Mouse (Mus musculus): ENCODE data around the gene Shc1. TPM values are rescaled to one million over a fixed set of nuclear protein-coding genes. Genes with fewer than 3 reads are reported as not detected.

Gene Shc1
- polyA plus RNA-seq, 1 experiment, result 29.5 TPM

GRCm38 (mm10) chr3:89458372-89458964 lies 40.2 kb downstream of the Shc1 start:
- no peak for TF ChIP-seq CTCF (IDR thresholded peaks at IDR 0.05; ENCODE audit: borderline replicate concordance, extremely low read depth, insufficient read depth, insufficient read length)
- TF ChIP-seq POLR2A (IDR thresholded peaks at IDR 0.05; ENCODE audit: borderline replicate concordance, extremely low read depth, insufficient read depth, insufficient read length, poor library complexity, severe bottlenecking), result no peak
- no peak for DNase-seq (ENCODE audit: low read depth)

- peak; percentile 96 for DNase-seq (ENCODE audit: low read depth)
- TF ChIP-seq CTCF (IDR thresholded peaks at IDR 0.05; ENCODE audit: borderline replicate concordance, extremely low read depth, insufficient read depth, insufficient read length) (no peak), POLR2A (IDR thresholded peaks at IDR 0.05; ENCODE audit: borderline replicate concordance, extremely low read depth, insufficient read depth, insufficient read length, poor library complexity, severe bottlenecking) (no peak)
These were observed 40.9 kb downstream of the Shc1 start for GRCm38 (mm10) chr3:89458965-89459807.

- DNase-seq (ENCODE audit: low read depth), result no peak
- TF ChIP-seq CTCF (IDR thresholded peaks at IDR 0.05; ENCODE audit: borderline replicate concordance, extremely low read depth, insufficient read depth, insufficient read length) (no peak), POLR2A (IDR thresholded peaks at IDR 0.05; ENCODE audit: borderline replicate concordance, extremely low read depth, insufficient read depth, insufficient read length, poor library complexity, severe bottlenecking) (no peak)
These were observed 50.0 kb downstream of the Shc1 start for GRCm38 (mm10) chr3:89468268-89468667.

- DNase-seq (ENCODE audit: low read depth), result no peak
- TF ChIP-seq CTCF (IDR thresholded peaks at IDR 0.05; ENCODE audit: borderline replicate concordance, extremely low read depth, insufficient read depth, insufficient read length) (no peak), POLR2A (IDR thresholded peaks at IDR 0.05; ENCODE audit: borderline replicate concordance, extremely low read depth, insufficient read depth, insufficient read length, poor library complexity, severe bottlenecking) (no peak)
These were observed 54.0 kb downstream of the Shc1 start for GRCm38 (mm10) chr3:89472280-89472679.

- no peak for DNase-seq (ENCODE audit: low read depth)
These were observed 55.6 kb downstream of the Shc1 start for GRCm38 (mm10) chr3:89473838-89474237.

GRCm38 (mm10) chr3:89479055-89479454 lies 60.8 kb downstream of the Shc1 start:
- no peak for TF ChIP-seq CTCF (IDR thresholded peaks at IDR 0.05; ENCODE audit: borderline replicate concordance, extremely low read depth, insufficient read depth, insufficient read length)
- no peak for TF ChIP-seq POLR2A (IDR thresholded peaks at IDR 0.05; ENCODE audit: borderline replicate concordance, extremely low read depth, insufficient read depth, insufficient read length, poor library complexity, severe bottlenecking)
- DNase-seq (ENCODE audit: low read depth), result no peak

More at GRCm38 (mm10) chr3:89473838-89474237, 55.6 kb downstream of the Shc1 start:
- no peak for TF ChIP-seq CTCF (IDR thresholded peaks at IDR 0.05; ENCODE audit: borderline replicate concordance, extremely low read depth, insufficient read depth, insufficient read length)
- no peak for TF ChIP-seq POLR2A (IDR thresholded peaks at IDR 0.05; ENCODE audit: borderline replicate concordance, extremely low read depth, insufficient read depth, insufficient read length, poor library complexity, severe bottlenecking)

Other genes starting within 250 kb of the Shc1 start
- 132 and 139 TPM in 2 replicates for gene Scamp3, start 241.0 kb upstream of the Shc1 start, polyA plus RNA-seq (2012; rRNA removed)
- 69.1 and 73.8 TPM in 2 replicates for gene Fam189b, start 235.3 kb upstream of the Shc1 start, polyA plus RNA-seq (2012; rRNA removed)
- gene Gba, start 215.5 kb upstream of the Shc1 start, polyA plus RNA-seq (2012; rRNA removed), result 55.6 and 56.3 TPM in 2 replicates
- gene Thbs3, start 203.3 kb upstream of the Shc1 start, polyA plus RNA-seq (2012; rRNA removed), result 117 and 168 TPM in 2 replicates
- 146 and 201 TPM in 2 replicates for gene Mtx1, start 191.4 kb upstream of the Shc1 start, polyA plus RNA-seq (2012; rRNA removed)
- gene Muc1, start 189.4 kb upstream of the Shc1 start, polyA plus RNA-seq (2012; rRNA removed), result 9.3 and 10.0 TPM in 2 replicates
- gene Krtcap2, start 172.5 kb upstream of the Shc1 start, polyA plus RNA-seq (2012; rRNA removed), result 86.7 and 106 TPM in 2 replicates
- gene Trim46, start 172.1 kb upstream of the Shc1 start, polyA plus RNA-seq (2012; rRNA removed), result 131 and 144 TPM in 2 replicates
- gene Dpm3, start 159.1 kb upstream of the Shc1 start, polyA plus RNA-seq (2012; rRNA removed), result 145 and 269 TPM in 2 replicates
- gene Slc50a1, start 147.9 kb upstream of the Shc1 start, polyA plus RNA-seq (2012; rRNA removed), result 41.4 and 71.8 TPM in 2 replicates
- 11.2 and 12.0 TPM in 2 replicates for gene Efna1, start 137.3 kb upstream of the Shc1 start, polyA plus RNA-seq (2012; rRNA removed)
- 59.4 and 60.3 TPM in 2 replicates for gene Efna3, start 95.5 kb upstream of the Shc1 start, polyA plus RNA-seq (2012; rRNA removed)
- gene Efna4, start 80.4 kb upstream of the Shc1 start, polyA plus RNA-seq (2012; rRNA removed), result 12.6 and 22.9 TPM in 2 replicates
- 63.6 and 75.5 TPM in 2 replicates for gene Adam15, start 68.4 kb upstream of the Shc1 start, polyA plus RNA-seq (2012; rRNA removed)
- 0.38 and 0.57 TPM in 2 replicates for gene Dcst2, start 56.5 kb upstream of the Shc1 start, polyA plus RNA-seq (2012; rRNA removed)
- gene Dcst1, start 53.2 kb upstream of the Shc1 start, polyA plus RNA-seq (2012; rRNA removed), result 0.04 TPM in 1 of 2 replicates, not detected in the other
- gene Zbtb7b, start 23.7 kb upstream of the Shc1 start, polyA plus RNA-seq (2012; rRNA removed), result 2.4 and 2.8 TPM in 2 replicates
- 4.6 and 5.2 TPM in 2 replicates for gene Lenep, start 15.7 kb upstream of the Shc1 start, polyA plus RNA-seq (2012; rRNA removed)
- 39.4 and 53.9 TPM in 2 replicates for gene Flad1, start 6.6 kb upstream of the Shc1 start, polyA plus RNA-seq (2012; rRNA removed)
- gene Cks1b, start 60 bp upstream of the Shc1 start, polyA plus RNA-seq (2012; rRNA removed), result 79.8 and 129 TPM in 2 replicates
- 71.6 and 90.9 TPM in 2 replicates for gene Pygo2, start 11.8 kb downstream of the Shc1 start, polyA plus RNA-seq (2012; rRNA removed)
- gene Pbxip1, start 18.3 kb downstream of the Shc1 start, polyA plus RNA-seq (2012; rRNA removed), result 9.5 and 13.6 TPM in 2 replicates
- gene Pmvk, start 36.1 kb downstream of the Shc1 start, polyA plus RNA-seq (2012; rRNA removed), result 72.2 and 86.3 TPM in 2 replicates
- gene Kcnn3, start 101.7 kb downstream of the Shc1 start, polyA plus RNA-seq (2012; rRNA removed), result 11.5 and 13.8 TPM in 2 replicates

All from brain, embryonic 14.5 days (tissue).